33 mouse cellular contexts compared by ENCODE assay signal in the genomic region with DNA sequence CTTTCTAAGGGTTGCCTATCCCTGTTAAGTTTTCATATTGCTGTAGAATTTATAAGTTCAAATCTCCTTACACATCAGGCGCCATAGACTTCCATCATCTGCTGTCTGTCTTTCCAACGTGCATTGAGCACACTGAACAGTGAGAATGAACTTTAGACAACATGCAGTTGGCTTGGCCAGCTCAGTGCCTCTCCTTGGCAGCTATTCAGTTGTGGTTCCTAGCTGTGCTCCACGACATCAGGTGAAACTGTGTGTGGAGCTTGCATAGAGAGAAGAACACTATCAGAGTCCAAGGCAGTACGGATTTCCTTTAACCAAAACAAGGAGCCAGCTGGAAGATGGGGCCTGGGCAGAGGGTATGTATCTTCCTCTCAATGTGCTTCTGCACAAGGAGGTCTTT.
"Had no signal": no experiment of that assay in that cellular context is flagged by ENCODE, and none has a peak within 500 bp of the region (broad histone marks: within the 10 kb centered on the region; RNA-seq: fewer than 3 reads in every experiment).

No protein-coding gene starts in this region.

- H3K27ac ChIP-seq: limb, embryonic 10.5 days; limb, embryonic 12.5 days; limb, embryonic 13.5 days; limb, embryonic 15.5 days; liver, embryonic 12.5 days; liver, embryonic 13.5 days; liver, embryonic 14.5 days; liver, embryonic 15.5 days; lung, embryonic 15.5 days; macrophage; midbrain, embryonic 10.5 days; midbrain, embryonic 12.5 days; midbrain, embryonic 13.5 days; midbrain, embryonic 15.5 days; neural tube, embryonic 12.5 days; neural tube, embryonic 13.5 days had no signal

- H3K36me3 ChIP-seq: limb, embryonic 10.5 days; limb, embryonic 12.5 days; limb, embryonic 13.5 days; limb, embryonic 15.5 days; liver, embryonic 12.5 days; liver, embryonic 13.5 days; liver, embryonic 15.5 days; lung, embryonic 15.5 days; midbrain, embryonic 10.5 days; midbrain, embryonic 12.5 days; midbrain, embryonic 13.5 days; midbrain, embryonic 15.5 days; neural tube, embryonic 12.5 days; neural tube, embryonic 13.5 days had no signal

- ATAC-seq: liver, embryonic 12.5 days; liver, postnatal 0 days; lung, postnatal 0 days; midbrain, embryonic 13.5 days; midbrain, embryonic 15.5 days; midbrain, embryonic 16.5 days had no signal

- H3K4me2 ChIP-seq: limb, embryonic 12.5 days; limb, embryonic 13.5 days; limb, embryonic 15.5 days; liver, embryonic 11.5 days; liver, embryonic 12.5 days; liver, embryonic 13.5 days; liver, embryonic 15.5 days; lung, embryonic 14.5 days; lung, embryonic 15.5 days; midbrain, embryonic 11.5 days; midbrain, embryonic 12.5 days; midbrain, embryonic 13.5 days; midbrain, embryonic 15.5 days; neural tube, embryonic 12.5 days; neural tube, embryonic 13.5 days had no signal

- H3K4me1 ChIP-seq: limb, embryonic 10.5 days; limb, embryonic 12.5 days; limb, embryonic 13.5 days; limb, embryonic 15.5 days; liver, embryonic 12.5 days; liver, embryonic 13.5 days; liver, embryonic 15.5 days; lung, embryonic 15.5 days; megakaryocyte, embryonic 14.5 days had no signal

- H3K27me3 ChIP-seq: limb, embryonic 13.5 days; liver, embryonic 12.5 days; liver, embryonic 13.5 days; liver, embryonic 15.5 days; lung, embryonic 15.5 days; megakaryocyte, embryonic 14.5 days; midbrain, embryonic 13.5 days; midbrain, embryonic 15.5 days; neural tube, embryonic 12.5 days; neural tube, embryonic 13.5 days had no signal

- H3K9me3 ChIP-seq: limb, embryonic 10.5 days; limb, embryonic 12.5 days; limb, embryonic 13.5 days; limb, embryonic 15.5 days; liver, embryonic 12.5 days; liver, embryonic 13.5 days; liver, embryonic 15.5 days; lung, embryonic 15.5 days; midbrain, embryonic 10.5 days; midbrain, embryonic 12.5 days; midbrain, embryonic 13.5 days; midbrain, embryonic 15.5 days; neural tube, embryonic 12.5 days; neural tube, embryonic 13.5 days had no signal

- H3K4me3 ChIP-seq: limb, embryonic 10.5 days; limb, embryonic 12.5 days; limb, embryonic 13.5 days; limb, embryonic 15.5 days; liver, embryonic 12.5 days; liver, embryonic 13.5 days; liver, embryonic 15.5 days; lung, embryonic 15.5 days; megakaryocyte, embryonic 14.5 days; midbrain, embryonic 10.5 days; midbrain, embryonic 12.5 days; midbrain, embryonic 13.5 days; midbrain, embryonic 15.5 days; myocyte; neural tube, embryonic 12.5 days; neural tube, embryonic 13.5 days had no signal

- DNase-seq: left cerebral cortex, postnatal 4 days; liver; liver, embryonic 13.5 days; liver, postnatal 0 days; lung, adult 18-20 months; lung, adult 2 months; lung, embryonic 14.5 days; lung, postnatal 10 days; lung, postnatal 14 days; lung, postnatal 36 days; lung, postnatal 4 days; midbrain, embryonic 14.5 days had no signal

- H3K9ac ChIP-seq: limb, embryonic 12.5 days; limb, embryonic 13.5 days; limb, embryonic 15.5 days; liver, embryonic 12.5 days; liver, embryonic 13.5 days; liver, embryonic 14.5 days; liver, embryonic 15.5 days; liver, postnatal 0 days; lung, embryonic 14.5 days; lung, embryonic 15.5 days; midbrain, embryonic 12.5 days; midbrain, embryonic 13.5 days; midbrain, embryonic 15.5 days; neural tube, embryonic 12.5 days; neural tube, embryonic 13.5 days had no signal
